Mouse (Mus musculus) B cell, adult (primary cell): ENCODE measurements around the gene C77080. TPM values are rescaled to one million over a fixed set of nuclear protein-coding genes. Genes with fewer than 3 reads are reported as not detected.

Experiments used
- total RNA-seq: library from RNA; stranded (reverse); gene quantifications from 4 replicates; pipeline ENCODE4 v1.2.4, GENCODE M21; 2023; ENCODE audit not compliant: inconsistent age

Gene C77080
- 0.12 to 0.58 TPM (median 0.33 TPM) in 4 replicates for total RNA-seq

GRCm38 (mm10) chr4:129261196-129261595 lies at the start of gene C77080:
Gene C77080 (minus strand): TSS chr4:129261404.

GRCm38 (mm10) chr4:129287472-129287981 lies 26.3 kb upstream of the C77080 start, which contains the start of gene Sync:
Gene Sync (plus strand): TSS chr4:129287617.

GRCm38 (mm10) chr4:129189542-129190519 lies 71.4 kb downstream of the C77080 start, which contains the start of the genes S100pbp and Yars:
Gene S100pbp (minus strand): TSS chr4:129189727.
Gene Yars (plus strand): TSS chr4:129189760.

Other genes starting within 250 kb of the C77080 start
- 170 to 190 TPM (median 176 TPM) in 4 replicates for gene Rnf19b, start 203.1 kb downstream of the C77080 start, total RNA-seq
- not detected in 4 replicates for gene Tmem54, start 155.9 kb downstream of the C77080 start, total RNA-seq
- gene Hpca, start 139.4 kb downstream of the C77080 start, total RNA-seq: not detected in 4 replicates
- gene Fndc5, start 124.4 kb downstream of the C77080 start, total RNA-seq: not detected in 4 replicates
- gene S100pbp, start 71.7 kb downstream of the C77080 start, total RNA-seq: 39.2 to 47.0 TPM (median 44.0 TPM) in 4 replicates
- gene Yars, start 71.6 kb downstream of the C77080 start, total RNA-seq: 43.8 to 56.6 TPM (median 48.5 TPM) in 4 replicates
- gene Sync, start 26.2 kb upstream of the C77080 start, total RNA-seq: not detected in 4 replicates
- gene Rbbp4, start 74.0 kb upstream of the C77080 start, total RNA-seq: 166 to 175 TPM (median 171 TPM) in 4 replicates
- 37.3 to 44.0 TPM (median 41.2 TPM) in 4 replicates for gene Zbtb8os, start 74.3 kb upstream of the C77080 start, total RNA-seq
- 2.7 to 3.6 TPM (median 3.1 TPM) in 4 replicates for gene Zbtb8a, start 116.7 kb upstream of the C77080 start, total RNA-seq
- gene Zbtb8b, start 179.4 kb upstream of the C77080 start, total RNA-seq: not detected in 4 replicates
- 128 to 135 TPM (median 129 TPM) in 4 replicates for gene Bsdc1, start 200.2 kb upstream of the C77080 start, total RNA-seq
- 0.42 to 0.81 TPM in 2 of 4 replicates, not detected in the others for gene Tssk3, start 229.6 kb upstream of the C77080 start, total RNA-seq
- gene Fam229a, start 229.8 kb upstream of the C77080 start, total RNA-seq: 0.96 to 2.4 TPM (median 0.99 TPM) in 3 of 4 replicates, not detected in the other